Mouse (Mus musculus): Measurements from ENCODE around the gene Fyb2.

DNA sequence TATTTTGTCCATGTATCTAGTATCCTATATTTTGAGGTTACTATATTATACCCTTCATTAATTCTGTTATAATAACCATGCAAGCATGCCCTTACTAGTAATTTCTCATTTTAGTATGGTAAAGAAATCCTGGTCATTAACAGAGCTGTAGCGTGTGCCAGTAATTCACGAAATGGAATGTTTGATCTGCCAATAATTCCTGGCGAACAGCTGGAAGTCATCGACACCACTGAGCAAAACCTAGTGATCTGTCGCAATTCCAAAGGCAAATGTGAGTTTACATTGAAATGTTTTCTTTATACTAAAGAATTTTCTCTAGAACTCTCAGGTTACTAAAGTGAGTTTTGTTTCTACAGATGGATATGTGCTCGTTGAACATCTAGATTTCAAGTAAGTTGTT lies 102.2 kb downstream of the Fyb2 start:
- no peak for TF ChIP-seq POLR2A (IDR thresholded peaks at IDR 0.05; ENCODE audit: insufficient read depth, low read depth, low read length)
- TF ChIP-seq CTCF (IDR thresholded peaks at IDR 0.05): no peak

Data from heart, adult 2 months (tissue).